Mouse (Mus musculus) skeletal muscle tissue, postnatal 0 days (tissue): Measurements from ENCODE around the gene Antxr2. TPM values are rescaled to one million over a fixed set of nuclear protein-coding genes. Genes with fewer than 3 reads are reported as not detected.

Experiments used
- polyA plus RNA-seq: library from polyadenylated mRNA; unstranded; fragments of >200 nt; fragmentation: Nextera tagmentation; extraction: Ambion mirVana; gene quantifications from 2 replicates; pipeline ENCODE4 v1.2.1, GENCODE M21; 2015

The Antxr2 gene
- polyA plus RNA-seq: 17.9 and 18.1 TPM in 2 replicates

DNA sequence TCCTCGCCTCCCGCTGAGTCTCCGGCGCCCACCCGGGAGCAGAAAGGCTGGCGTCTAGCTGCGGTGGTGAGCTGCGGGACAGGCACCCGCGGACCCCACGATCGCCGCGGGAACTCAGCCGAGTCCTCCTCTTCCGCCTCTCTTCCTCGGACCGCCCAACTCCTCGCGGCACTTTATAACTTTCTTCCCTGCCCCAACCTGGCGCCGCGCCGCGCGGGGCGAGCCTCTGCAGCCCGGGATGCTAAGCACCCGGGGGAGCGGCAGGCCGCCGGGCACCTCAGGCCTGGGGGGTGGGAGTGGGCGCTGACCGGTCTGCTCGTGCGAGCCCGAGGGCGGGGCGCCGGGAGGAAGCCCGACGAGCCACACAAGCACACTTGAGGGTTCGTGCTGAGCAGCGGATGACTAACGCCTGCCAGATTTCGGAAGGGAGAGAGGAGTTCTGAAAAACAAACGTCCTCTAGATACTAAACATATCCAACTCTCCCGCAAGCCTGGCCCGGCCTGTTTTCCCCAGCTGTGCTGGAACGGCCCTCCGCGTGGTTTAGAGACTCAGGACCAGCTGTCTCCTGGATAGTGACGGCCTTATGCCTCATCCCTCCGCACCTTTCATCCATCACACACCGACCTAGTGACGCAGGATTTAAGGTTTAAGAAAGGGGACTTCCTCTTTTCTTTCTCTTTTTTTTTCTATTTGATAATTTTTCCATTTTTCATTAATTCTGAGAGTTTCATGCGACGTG is at the start of gene Antxr2:
Gene Antxr2, minus strand, starts transcription at position 142 of the 740 bp plus-strand sequence.

Other genes with a start within 250 kb of the Antxr2 start
- 0.97 and 1.1 TPM in 2 replicates for gene Prdm8, start 136.2 kb upstream of the Antxr2 start, polyA plus RNA-seq
- gene Fgf5, start 223.1 kb upstream of the Antxr2 start, polyA plus RNA-seq: 4.3 and 7.0 TPM in 2 replicates